Mouse (Mus musculus) E14TG2a.4 (cell line): ENCODE measurements around the gene Zfp526.

Experiments used
- CTCF ChIP-seq: conservative IDR thresholded peaks from 2 replicates; pipeline ENCODE4 v1.5.1; 2014; ENCODE audit warnings: low read length
- NANOG ChIP-seq: IDR thresholded peaks from 2 replicates; pipeline ENCODE4 v1.6.1; 2014; ENCODE audit warnings: borderline replicate concordance, low read length, mixed read lengths

DNA sequence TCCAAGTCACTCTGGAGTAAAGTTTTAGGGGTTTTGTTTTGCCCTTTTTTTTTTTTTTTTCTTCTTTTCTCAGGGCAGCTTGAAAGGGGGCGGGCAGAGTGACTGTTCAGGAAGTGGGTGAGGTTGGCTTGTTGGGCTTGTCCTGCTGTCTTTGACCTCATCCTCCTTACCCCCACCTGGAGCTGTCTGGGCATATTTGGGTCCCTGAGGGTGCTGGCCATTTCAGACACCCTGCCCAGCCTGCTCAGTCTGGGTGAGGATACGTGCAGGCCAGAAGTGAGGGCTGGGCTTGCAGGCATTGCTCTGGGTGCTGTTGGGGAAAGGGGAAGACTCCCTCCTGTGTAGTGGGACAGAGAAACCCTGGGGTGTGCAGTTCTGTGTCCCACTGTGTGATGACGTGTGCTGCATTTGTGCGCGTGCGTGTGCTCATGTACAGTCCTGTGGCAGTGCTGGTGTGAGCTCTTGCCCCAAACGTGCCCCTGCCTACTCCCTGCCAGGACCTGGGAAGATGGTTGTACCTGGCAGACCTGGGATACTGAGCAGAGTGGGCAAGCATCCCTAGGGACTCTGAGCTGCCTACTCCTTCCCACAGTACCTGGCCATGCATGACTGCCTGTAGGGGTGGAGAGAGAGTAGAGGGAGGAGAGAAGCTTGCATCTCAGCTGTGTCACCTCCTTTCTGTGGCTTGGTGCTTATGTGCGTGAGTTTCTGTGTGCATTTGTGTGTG lies 48.5 kb downstream of the Zfp526 start:
- TF ChIP-seq CTCF (no peak), NANOG (no peak)
